Mouse (Mus musculus) heart, embryonic 12.5 days (tissue): ENCODE measurements at regions not wholly inside any gene's neighbourhood (a gene's known extent, or its start where the extent isn't known, plus 50 kb on each side); places are given as distances from the start of the nearest gene placed in this dataset.

Experiments used
- ATAC-seq: fragments of 200-750 bp; cut with Nextera tagmentation; 2 replicates; pipeline ENCODE4 v1.8.0; 2017; ENCODE audit warnings: moderate TSS enrichment, moderate library complexity; ENCODE audit not compliant: insufficient number of reproducible peaks, low FRiP score
- H3K27ac ChIP-seq: fragments of 300-500 bp; sonication (generic); 2 replicates; pipeline ENCODE4 v1.5.1; 2016; ENCODE audit warnings: mild to moderate bottlenecking, moderate library complexity; ENCODE audit not compliant: poor library complexity, severe bottlenecking
- H3K27me3 ChIP-seq: fragments of 300-500 bp; sonication (generic); replicated peaks from 2 replicates; pipeline ENCODE4 v1.6.1; 2016; ENCODE audit warnings: mild to moderate bottlenecking, moderate library complexity
- H3K36me3 ChIP-seq: fragments of 300-500 bp; sonication (generic); 2 replicates; pipeline ENCODE4 v1.6.1; 2016; ENCODE audit warnings: mild to moderate bottlenecking, moderate library complexity
- H3K4me1 ChIP-seq: fragments of 300-500 bp; sonication (generic); replicated peaks from 2 replicates; pipeline ENCODE4 v1.6.1; 2016; ENCODE audit warnings: mild to moderate bottlenecking
- H3K4me2 ChIP-seq: fragments of 300-500 bp; sonication (generic); 2 replicates; pipeline ENCODE4 v1.6.1; 2016; ENCODE audit warnings: mild to moderate bottlenecking, moderate library complexity
- H3K4me3 ChIP-seq: fragments of 300-500 bp; sonication (generic); 2 replicates; pipeline ENCODE4 v1.5.1; 2016; ENCODE audit warnings: mild to moderate bottlenecking
- H3K9ac ChIP-seq: fragments of 300-500 bp; sonication (generic); 2 replicates; pipeline ENCODE4 v1.6.1; 2016; ENCODE audit warnings: mild to moderate bottlenecking, moderate library complexity
- H3K9me3 ChIP-seq: fragments of 300-500 bp; sonication (generic); replicated peaks from 2 replicates; pipeline ENCODE4 v1.6.1; 2016; ENCODE audit warnings: mild to moderate bottlenecking, moderate library complexity
- WGBS: fragments of 180-500 bp; shearing (Covaris S2); methylation state at CpG from one replicate; pipeline ENCODE4 v1.1.7; 2016; 5-methylcytosine and 5-hydroxymethylcytosine counted together

GRCm38 (mm10) chr8:30797341-30797740, 2631.2 kb upstream of the 5930422O12Rik start:
- Histone ChIP-seq H3K27me3 (no peaks in the 10 kb centered on the region), H3K27ac (no peak overlapping the region), H3K36me3 (no peaks in the 10 kb centered on the region), H3K9me3 (peaks cover 4% of the 10 kb centered on the region; the same call in 1 of the 2 replicates), H3K4me3 (no peak overlapping the region), H3K9ac (no peak overlapping the region), H3K4me2 (no peak overlapping the region), H3K4me1 (no peaks in the 10 kb centered on the region)
- 92% methylated on average over 1 of the region's 1 CpGs for WGBS
- ATAC-seq, result no peak

GRCm38 (mm10) chr8:30817028-30817427, 2611.5 kb upstream of the 5930422O12Rik start:
- H3K27ac ChIP-seq, result no peak overlapping the region
- ATAC-seq, result no peak
- no peak overlapping the region for H3K4me3 ChIP-seq
- H3K4me1 ChIP-seq, result peaks cover 9% of the 10 kb centered on the region
- no peak overlapping the region for H3K9ac ChIP-seq
- no peak overlapping the region for H3K4me2 ChIP-seq
- 93% methylated on average over 5 of the region's 5 CpGs for WGBS
- H3K36me3 ChIP-seq, result no peaks in the 10 kb centered on the region
- no peaks in the 10 kb centered on the region for H3K27me3 ChIP-seq
- no peaks in the 10 kb centered on the region for H3K9me3 ChIP-seq

- H3K36me3 ChIP-seq, result no peaks in the 10 kb centered on the region
- no peak overlapping the region for H3K4me3 ChIP-seq
- WGBS, result 85% methylated on average over 25 of the region's 25 CpGs
- H3K9ac ChIP-seq, result no peak overlapping the region
- no peak overlapping the region for H3K4me2 ChIP-seq
- H3K4me1 ChIP-seq, result peaks cover 9% of the 10 kb centered on the region
- ATAC-seq, result no peak
- no peak overlapping the region for H3K27ac ChIP-seq
- H3K27me3 ChIP-seq, result no peaks in the 10 kb centered on the region
- no peaks in the 10 kb centered on the region for H3K9me3 ChIP-seq
Observed at GRCm38 (mm10) chr8:30822835-30823587, 2605.5 kb upstream of the 5930422O12Rik start.

- no peaks in the 10 kb centered on the region for H3K27me3 ChIP-seq
- H3K4me1 ChIP-seq, result peaks cover 9% of the 10 kb centered on the region
- no peak overlapping the region for H3K9ac ChIP-seq
- no peaks in the 10 kb centered on the region for H3K36me3 ChIP-seq
- no peak overlapping the region for H3K27ac ChIP-seq
- H3K4me3 ChIP-seq, result no peak overlapping the region
- WGBS, result 86% methylated on average over 11 of the region's 11 CpGs
- H3K9me3 ChIP-seq, result no peaks in the 10 kb centered on the region
- H3K4me2 ChIP-seq, result no peak overlapping the region
- ATAC-seq, result no peak
Observed at GRCm38 (mm10) chr8:30823588-30823938, 2604.9 kb upstream of the 5930422O12Rik start.

- H3K9me3 ChIP-seq, result no peaks in the 10 kb centered on the region
- peaks cover 8% of the 10 kb centered on the region for H3K4me1 ChIP-seq
- H3K4me3 ChIP-seq, result no peak overlapping the region
- no peak overlapping the region for H3K9ac ChIP-seq
- H3K27ac ChIP-seq, result no peak overlapping the region
- 80% methylated on average over 4 of the region's 4 CpGs for WGBS
- ATAC-seq, result no peak
- H3K27me3 ChIP-seq, result no peaks in the 10 kb centered on the region
- no peaks in the 10 kb centered on the region for H3K36me3 ChIP-seq
- H3K4me2 ChIP-seq, result no peak overlapping the region
Observed at GRCm38 (mm10) chr8:30826021-30826420, 2602.5 kb upstream of the 5930422O12Rik start.

GRCm38 (mm10) chr8:30838056-30838455, 2590.5 kb upstream of the 5930422O12Rik start:
- 0 out of 2 replicates have a peak, but pooled peaks cover 4% of the 10 kb centered on the region for H3K9me3 ChIP-seq
- H3K4me3 ChIP-seq, result no peak overlapping the region
- WGBS, result 84% methylated on average over 8 of the region's 8 CpGs
- no peak overlapping the region for H3K4me2 ChIP-seq
- H3K9ac ChIP-seq, result no peak overlapping the region
- no peak for ATAC-seq
- no peaks in the 10 kb centered on the region for H3K36me3 ChIP-seq
- H3K4me1 ChIP-seq, result no peaks in the 10 kb centered on the region
- no peaks in the 10 kb centered on the region for H3K27me3 ChIP-seq
- no peak overlapping the region for H3K27ac ChIP-seq

- Histone ChIP-seq H3K4me1 (no peaks in the 10 kb centered on the region), H3K4me2 (no peak overlapping the region), H3K9ac (no peak overlapping the region), H3K9me3 (0 out of 2 replicates have a peak, but pooled peaks cover 4% of the 10 kb centered on the region), H3K27ac (no peak overlapping the region), H3K27me3 (no peaks in the 10 kb centered on the region), H3K36me3 (no peaks in the 10 kb centered on the region), H3K4me3 (no peak overlapping the region)
- WGBS, result 46% methylated on average over 8 of the region's 8 CpGs
- ATAC-seq, result no peak
Observed at GRCm38 (mm10) chr8:30840064-30840463, 2588.4 kb upstream of the 5930422O12Rik start.

GRCm38 (mm10) chr8:30863017-30863416, 2565.5 kb upstream of the 5930422O12Rik start:
- Histone ChIP-seq H3K27me3 (no peaks in the 10 kb centered on the region), H3K9me3 (no peaks in the 10 kb centered on the region), H3K4me2 (no peak overlapping the region), H3K9ac (no peak overlapping the region), H3K27ac (no peak overlapping the region), H3K4me3 (no peak overlapping the region), H3K36me3 (no peaks in the 10 kb centered on the region), H3K4me1 (no peaks in the 10 kb centered on the region)
- 58% methylated on average over 4 of the region's 4 CpGs for WGBS
- ATAC-seq, result no peak

- Histone ChIP-seq H3K9me3 (no peaks in the 10 kb centered on the region), H3K4me2 (no peak overlapping the region), H3K36me3 (no peaks in the 10 kb centered on the region), H3K9ac (no peak overlapping the region), H3K4me1 (no peaks in the 10 kb centered on the region), H3K27me3 (no peaks in the 10 kb centered on the region), H3K27ac (no peak overlapping the region), H3K4me3 (no peak overlapping the region)
- 85% methylated on average over 11 of the region's 11 CpGs for WGBS
- no peak for ATAC-seq
Observed at GRCm38 (mm10) chr8:30906044-30906695, 2522.3 kb upstream of the 5930422O12Rik start.

GRCm38 (mm10) chr8:30913664-30914063, 2514.8 kb upstream of the 5930422O12Rik start:
- Histone ChIP-seq H3K9me3 (no peaks in the 10 kb centered on the region; the same call in 1 of the 2 replicates), H3K27ac (no peak overlapping the region), H3K9ac (no peak overlapping the region), H3K4me2 (no peak overlapping the region), H3K27me3 (no peaks in the 10 kb centered on the region), H3K4me1 (peaks cover 17% of the 10 kb centered on the region), H3K36me3 (no peaks in the 10 kb centered on the region), H3K4me3 (no peak overlapping the region)
- WGBS, result 28% methylated on average over 5 of the region's 5 CpGs
- ATAC-seq, result no peak

GRCm38 (mm10) chr8:30915127-30915526, 2513.4 kb upstream of the 5930422O12Rik start:
- no peaks in the 10 kb centered on the region for H3K36me3 ChIP-seq
- no peak overlapping the region for H3K27ac ChIP-seq
- H3K4me2 ChIP-seq, result peak overlapping the region; percentile 91
- ATAC-seq, result no peak
- H3K4me3 ChIP-seq, result no peak overlapping the region
- H3K27me3 ChIP-seq, result no peaks in the 10 kb centered on the region
- H3K4me1 ChIP-seq, result peaks cover 17% of the 10 kb centered on the region
- H3K9me3 ChIP-seq, result no peaks in the 10 kb centered on the region; the same call in 1 of the 2 replicates
- no peak overlapping the region for H3K9ac ChIP-seq
- 54% methylated on average over 7 of the region's 7 CpGs for WGBS
